8 mouse cellular contexts compared by ENCODE assay signal in genomic region chr7:36707681-36708350, GRCm38 (mm10). TPM values are rescaled to one million over a fixed set of nuclear protein-coding genes. Genes with fewer than 3 reads are reported as not detected.
DNase-seq lines count a peak whose midpoint lies in the region; ATAC-seq and TF ChIP-seq lines count a peak whose summit lies in the region.

No protein-coding gene starts in this region.

- H3K36me3 ChIP-seq in hindbrain, postnatal 0 days (ENCODE audit: insufficient read depth, low read length), result no peaks in the 10 kb centered on the region

- no peaks in the 10 kb centered on the region for H3K27me3 ChIP-seq in hindbrain, postnatal 0 days (ENCODE audit: insufficient read depth, low read length)

- H3K9me3 ChIP-seq in hindbrain, postnatal 0 days (ENCODE audit: low read length), result no peaks in the 10 kb centered on the region

- peak; percentile 74 for ATAC-seq in hindbrain, postnatal 0 days
- ATAC-seq in megakaryocyte-erythroid progenitor cell, adult 5-6 weeks (replicated peaks; ENCODE audit: low FRiP score, low TSS enrichment, poor library complexity, severe bottlenecking), result no peak

- H3K9ac ChIP-seq in hindbrain, postnatal 0 days (replicated peaks; ENCODE audit: low read length), result peak overlapping the region; percentile 41

- peak overlapping the region; percentile 14; the same call in 1 of the 2 replicates for H3K4me3 ChIP-seq in hindbrain, postnatal 0 days (ENCODE audit: low read length)

- H3K4me2 ChIP-seq in hindbrain, postnatal 0 days (ENCODE audit: low read depth, low read length), result peak overlapping the region; percentile 46

- peak overlapping the region; percentile 67 for H3K27ac ChIP-seq in hindbrain, postnatal 0 days

- peak; percentile 45 to 49 for DNase-seq in cerebellum, postnatal 10 days
- DNase-seq in cerebellum, adult 9-11 months, result no peak
- peak; percentile 70 for DNase-seq in embryo, embryonic 10 days (ENCODE audit: low spot score)
- DNase-seq in hindbrain, postnatal 0 days (ENCODE audit: low spot score), result peak; percentile 62
- DNase-seq in lung, postnatal 4 days, result peak; percentile 24 to 63
- DNase-seq in spleen, adult 12 weeks (ENCODE audit: low spot score), result no peak
- DNase-seq in layer of hippocampus, postnatal 36 days, result no peak

- no peaks in the 10 kb centered on the region for H3K4me1 ChIP-seq in hindbrain, postnatal 0 days (ENCODE audit: insufficient read depth, low read length)

- peak; percentile 13; the same call in 1 of the 2 replicates for TF ChIP-seq CTCF in hindbrain, postnatal 0 days (IDR thresholded peaks at IDR 0.05; ENCODE audit: low read depth)

- WGBS in hindbrain, postnatal 0 days, result 24% methylated on average over 17 of the region's 17 CpGs

RNA-seq across cellular contexts. Expression of gene Tshz3, which starts 9.9 kb away (rescaled TPM):
- 25.3 and 28.4 TPM in 2 replicates for total RNA-seq in hindbrain, postnatal 0 days (2014; rRNA removed)
- 14.6 and 18.1 TPM in 2 replicates for polyA plus RNA-seq in hindbrain, postnatal 0 days (2015; fragmentation: Nextera tagmentation; extraction: Ambion mirVana)
- not detected in 2 replicates for total RNA-seq in megakaryocyte-erythroid progenitor cell, adult 5-6 weeks (2014; fragmentation: Nextera tagmentation)
- 0.15 TPM in 1 of 2 replicates, not detected in the other for total RNA-seq in megakaryocyte-erythroid progenitor cell, adult 5-6 weeks (2017)
- total RNA-seq in layer of hippocampus, postnatal 36 days (2021), result 10 to 100 TPM; 12.4 to 12.9 TPM

Comparison
In these comparisons a context has a peak if more than half of its experiments do, and no peak if none do; other contexts are left out.
1. DNase-seq: peak in cerebellum, postnatal 10 days (2 of 2), embryo, embryonic 10 days (single experiment), hindbrain, postnatal 0 days (single experiment) and lung, postnatal 4 days (2 of 2); none in cerebellum, adult 9-11 months (single experiment), spleen, adult 12 weeks (single experiment) and layer of hippocampus, postnatal 36 days (0 of 2).
2. RNA of gene Tshz3, which starts 9.9 kb away (total RNA-seq): 25.3 to 28.4 TPM in hindbrain, postnatal 0 days and 12.4 to 12.9 TPM in layer of hippocampus, postnatal 36 days; 0.15 TPM in megakaryocyte-erythroid progenitor cell, adult 5-6 weeks; every median in the first group is over 10 times any median in the second.